Mouse (Mus musculus): ENCODE results near the gene Mnd1.

Gene Mnd1

DNA sequence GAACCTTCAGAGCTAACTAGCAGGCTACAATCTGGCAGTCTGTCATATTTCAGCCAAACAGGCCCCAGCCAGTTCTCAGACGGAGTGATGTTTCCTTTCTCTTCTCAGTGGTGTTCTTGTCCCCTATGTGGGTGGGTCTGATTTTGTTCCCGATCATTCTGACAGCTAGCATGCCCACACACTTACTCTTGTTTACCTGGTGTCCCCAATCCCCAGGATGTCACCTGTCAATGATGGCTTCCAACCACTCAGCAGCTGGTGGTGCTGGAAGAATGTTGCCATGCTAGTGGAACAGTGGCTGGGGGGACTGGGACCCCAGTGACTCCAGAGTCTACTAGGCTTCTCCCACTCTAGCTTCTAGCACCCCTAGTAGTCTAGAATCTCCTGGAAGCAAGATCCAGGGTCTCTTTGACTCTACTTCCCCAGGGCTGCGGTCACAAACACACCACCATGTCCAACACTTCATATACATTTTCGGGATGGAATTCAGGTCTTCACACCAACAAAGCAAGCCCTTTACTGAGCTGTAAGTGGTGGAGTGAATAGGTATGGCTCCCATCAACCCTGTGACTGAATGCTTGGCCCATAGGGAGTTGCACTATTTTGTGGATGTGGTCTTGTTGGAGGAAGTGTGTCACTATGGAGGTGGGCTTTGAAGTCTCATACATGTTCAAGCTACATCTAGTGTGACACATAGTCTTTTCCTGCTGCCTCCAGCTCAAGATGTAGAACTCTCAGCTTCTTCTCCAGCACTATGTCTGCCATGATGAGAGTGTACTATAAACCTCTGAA, 2.2 kb upstream of the Mnd1 start:
- DNase-seq = no peak

DNA sequence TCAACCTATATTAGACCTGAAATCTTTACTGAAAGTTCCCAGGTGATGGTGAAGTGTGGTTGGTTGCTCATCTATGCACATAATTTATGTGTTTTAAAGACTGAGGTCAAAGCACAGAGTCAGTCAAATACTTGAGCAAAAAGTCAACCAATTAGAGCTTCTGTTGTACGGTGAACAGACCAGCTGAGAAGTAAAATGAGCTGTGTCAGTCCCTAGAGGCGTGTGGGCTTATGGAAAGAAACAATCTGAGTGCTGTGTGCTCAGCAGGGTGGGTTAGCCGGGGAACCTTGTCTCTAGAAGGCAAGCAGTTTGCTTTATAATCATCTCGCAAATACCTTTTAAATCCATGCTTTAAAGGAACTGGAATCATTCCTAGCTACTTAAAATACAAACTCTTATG, 1.4 kb upstream of the Mnd1 start:
- no peak for DNase-seq

DNA sequence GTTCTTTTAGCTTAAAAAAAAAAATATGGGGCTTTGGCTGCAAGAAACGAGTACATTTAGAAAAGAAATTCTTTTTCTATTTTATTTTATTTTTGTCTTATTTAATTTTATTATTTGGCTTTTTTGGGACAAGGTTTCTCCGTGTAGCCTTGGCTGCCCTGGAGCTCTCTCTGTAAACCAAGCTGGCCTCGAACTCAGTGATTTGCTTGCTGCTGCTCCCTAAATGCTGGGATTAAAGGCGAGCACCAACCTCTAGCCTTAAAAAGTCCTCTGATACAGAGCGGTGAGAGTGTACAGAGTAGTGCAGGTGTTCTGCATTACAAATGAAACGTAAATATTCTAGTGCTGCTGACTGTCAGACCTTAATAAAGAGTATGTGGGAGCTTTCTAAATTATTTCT, 519 bp upstream of the Mnd1 start:
- no peak for DNase-seq

DNA sequence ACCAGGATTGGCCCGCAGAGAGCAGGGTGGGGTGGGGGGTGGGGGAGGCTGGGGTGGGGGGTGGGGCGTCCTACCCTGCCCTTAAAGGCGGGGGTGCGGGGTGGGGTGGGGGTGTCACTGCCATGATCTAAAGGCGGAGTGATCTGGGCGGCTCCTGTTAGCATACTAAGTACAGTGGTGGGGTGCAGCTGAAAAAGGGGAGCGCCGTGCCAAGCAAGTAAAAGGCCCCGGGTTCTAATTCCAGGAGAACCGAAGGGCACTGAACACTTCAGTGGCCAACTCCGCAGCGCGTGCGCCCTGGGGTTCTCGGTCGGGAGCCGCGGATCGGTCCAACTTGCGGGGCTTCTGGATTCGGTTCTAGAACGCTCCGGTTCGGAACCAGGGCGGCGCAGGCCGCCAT, 440 bp downstream of the Mnd1 start:
- no peak for DNase-seq

DNA sequence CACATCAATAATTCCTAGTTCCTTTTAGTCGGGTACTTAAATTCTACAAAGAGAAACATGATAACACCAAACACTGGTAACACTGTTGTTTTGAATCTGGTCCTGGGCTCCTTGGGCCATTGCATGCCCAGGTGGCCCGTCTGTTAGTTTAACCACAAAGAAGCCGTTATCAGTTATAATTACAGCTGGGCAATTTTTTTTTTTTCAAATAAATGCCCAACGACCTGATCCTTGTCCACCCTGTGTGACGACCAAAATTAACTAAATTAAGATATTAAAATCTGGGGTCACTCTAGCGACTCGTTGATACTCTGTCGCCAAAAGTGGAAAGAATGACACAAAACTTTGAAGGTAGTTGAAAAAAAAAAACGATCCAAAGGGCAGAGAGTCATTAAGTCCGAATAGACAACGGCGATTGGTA, 855 bp downstream of the Mnd1 start:
- no peak for DNase-seq

DNA sequence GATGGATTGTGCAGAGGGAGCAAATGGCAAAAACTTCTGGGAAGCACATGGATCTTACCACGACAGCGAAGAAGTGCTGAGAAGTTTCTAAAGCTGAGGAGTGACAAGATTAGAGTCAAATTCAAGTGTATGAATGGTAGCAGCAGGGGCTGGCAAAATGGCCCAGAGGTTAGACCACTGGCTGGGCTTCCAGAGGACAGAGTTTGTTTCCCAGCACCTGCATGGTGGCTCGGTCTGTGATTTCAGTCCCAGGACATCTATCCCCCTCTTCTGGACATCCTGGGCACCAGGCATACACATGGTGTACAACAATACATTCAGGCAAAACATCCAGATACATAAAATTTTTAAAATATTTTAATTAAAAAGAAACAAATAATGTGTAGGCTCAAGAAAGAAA, 5.8 kb downstream of the Mnd1 start:
- DNase-seq = no peak

DNA sequence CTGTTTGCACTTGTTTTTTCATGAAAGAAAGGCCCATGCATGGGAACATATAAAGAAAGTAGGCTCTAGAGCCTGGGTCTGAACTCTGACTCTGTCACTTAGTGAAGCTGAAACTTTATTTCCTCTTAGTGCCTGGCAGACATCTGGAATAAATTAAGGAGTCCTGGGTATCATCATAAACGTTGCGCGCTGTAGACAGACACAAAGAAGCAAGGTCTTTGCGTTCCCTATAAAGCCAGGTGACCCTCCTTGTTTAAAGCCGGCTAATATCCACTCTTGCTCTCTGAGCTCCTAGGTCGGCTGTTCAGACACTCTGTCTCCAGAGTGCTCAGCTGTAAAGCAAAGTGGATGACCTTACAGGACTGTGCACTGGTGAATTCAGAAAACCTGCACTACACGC, 14.6 kb downstream of the Mnd1 start:
- no peak for DNase-seq

DNA sequence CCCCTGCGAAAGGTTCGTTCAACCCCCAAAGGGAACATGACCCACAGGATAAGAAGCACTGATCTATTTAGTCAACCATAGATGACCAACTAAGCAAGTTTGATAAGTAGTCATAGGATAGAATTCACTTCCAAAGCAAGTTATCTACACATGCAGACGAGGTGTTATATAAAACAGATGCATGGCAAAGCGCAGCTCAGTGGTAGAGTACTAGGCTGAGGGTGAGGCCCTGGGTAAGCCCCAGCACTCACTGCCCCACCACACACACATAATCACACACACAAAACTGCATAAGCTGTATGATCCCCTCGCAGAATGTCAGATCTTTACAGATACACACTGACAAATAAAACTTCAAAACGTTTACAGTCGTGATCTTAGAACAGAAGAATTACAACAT, 19.1 kb downstream of the Mnd1 start:
- DNase-seq = no peak

DNA sequence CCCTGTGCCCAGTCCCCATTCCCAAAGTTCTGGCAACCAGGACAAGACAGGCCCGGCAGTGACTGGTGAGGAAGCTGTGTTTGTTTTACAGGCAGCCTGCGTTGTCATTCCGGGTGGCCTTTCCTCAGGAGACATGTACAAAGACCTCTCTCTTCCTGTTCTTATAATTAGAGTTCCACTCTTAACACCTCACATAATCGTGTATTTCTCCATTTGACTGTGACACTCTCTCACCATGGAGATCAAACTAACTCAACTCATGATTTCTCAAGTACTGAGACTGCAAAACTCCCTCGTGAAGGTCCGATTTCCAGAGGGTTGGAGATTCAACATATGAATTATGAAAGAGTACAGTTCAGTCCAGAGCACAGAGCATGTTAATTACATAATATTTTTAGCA, 19.7 kb downstream of the Mnd1 start:
- no peak for DNase-seq

DNA sequence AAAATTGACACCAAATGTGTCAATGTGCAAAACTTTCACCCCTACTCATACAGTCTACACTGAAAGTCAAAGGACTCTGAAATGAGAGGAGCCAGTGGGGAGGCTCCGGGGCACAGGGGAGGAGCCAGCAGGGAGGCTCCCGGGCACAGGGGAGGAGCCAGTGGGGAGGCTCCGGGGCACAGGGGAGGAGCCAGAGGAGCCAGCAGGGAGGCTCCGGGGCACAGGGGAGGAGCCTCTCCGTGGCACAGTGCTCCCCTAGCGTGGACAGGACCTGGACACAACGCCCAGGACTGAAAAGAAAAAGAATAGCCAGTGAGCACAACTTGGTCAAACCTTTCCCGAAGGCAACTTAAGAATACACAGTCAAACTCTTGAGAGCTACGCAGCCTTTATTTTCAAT, 20.2 kb downstream of the Mnd1 start:
- no peak for DNase-seq

DNA sequence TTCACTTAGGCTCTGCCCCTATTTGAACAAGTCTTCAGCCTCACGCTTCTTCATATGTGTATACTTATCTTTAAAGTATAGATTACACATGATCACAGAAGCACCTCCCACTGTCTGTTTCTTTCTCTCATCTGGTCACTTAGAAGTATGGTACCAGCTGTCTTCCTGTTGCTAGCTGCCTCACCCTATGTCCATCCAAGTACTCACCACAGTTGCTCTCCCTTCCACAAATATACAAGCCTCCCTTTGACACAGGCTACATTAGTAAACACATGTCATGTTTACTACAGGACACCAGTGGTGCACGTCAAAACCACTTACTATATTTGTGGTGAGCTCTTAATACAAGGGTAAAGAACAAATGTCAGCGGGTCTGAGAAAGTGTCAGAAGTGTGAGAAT, 24.2 kb downstream of the Mnd1 start:
- DNase-seq = no peak

DNA sequence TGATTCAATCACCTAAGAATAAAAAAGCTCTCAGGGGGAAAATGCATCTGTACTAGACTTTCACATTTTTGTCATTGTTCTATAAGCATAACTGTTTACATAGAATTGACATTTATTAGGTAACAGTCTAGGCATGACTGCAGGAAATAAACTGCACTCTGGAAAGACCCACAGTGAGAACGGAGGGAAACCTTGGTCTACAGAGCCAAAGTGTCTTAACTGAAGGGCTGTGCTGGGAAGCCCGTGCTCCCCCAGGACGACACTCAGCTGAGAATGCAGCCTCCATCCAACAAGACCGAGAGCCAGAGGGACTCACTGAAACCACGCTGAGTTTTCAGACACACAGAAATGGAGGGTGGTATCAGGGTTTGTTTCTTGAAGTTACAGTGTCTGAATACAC, 24.8 kb downstream of the Mnd1 start:
- no peak for DNase-seq

DNA sequence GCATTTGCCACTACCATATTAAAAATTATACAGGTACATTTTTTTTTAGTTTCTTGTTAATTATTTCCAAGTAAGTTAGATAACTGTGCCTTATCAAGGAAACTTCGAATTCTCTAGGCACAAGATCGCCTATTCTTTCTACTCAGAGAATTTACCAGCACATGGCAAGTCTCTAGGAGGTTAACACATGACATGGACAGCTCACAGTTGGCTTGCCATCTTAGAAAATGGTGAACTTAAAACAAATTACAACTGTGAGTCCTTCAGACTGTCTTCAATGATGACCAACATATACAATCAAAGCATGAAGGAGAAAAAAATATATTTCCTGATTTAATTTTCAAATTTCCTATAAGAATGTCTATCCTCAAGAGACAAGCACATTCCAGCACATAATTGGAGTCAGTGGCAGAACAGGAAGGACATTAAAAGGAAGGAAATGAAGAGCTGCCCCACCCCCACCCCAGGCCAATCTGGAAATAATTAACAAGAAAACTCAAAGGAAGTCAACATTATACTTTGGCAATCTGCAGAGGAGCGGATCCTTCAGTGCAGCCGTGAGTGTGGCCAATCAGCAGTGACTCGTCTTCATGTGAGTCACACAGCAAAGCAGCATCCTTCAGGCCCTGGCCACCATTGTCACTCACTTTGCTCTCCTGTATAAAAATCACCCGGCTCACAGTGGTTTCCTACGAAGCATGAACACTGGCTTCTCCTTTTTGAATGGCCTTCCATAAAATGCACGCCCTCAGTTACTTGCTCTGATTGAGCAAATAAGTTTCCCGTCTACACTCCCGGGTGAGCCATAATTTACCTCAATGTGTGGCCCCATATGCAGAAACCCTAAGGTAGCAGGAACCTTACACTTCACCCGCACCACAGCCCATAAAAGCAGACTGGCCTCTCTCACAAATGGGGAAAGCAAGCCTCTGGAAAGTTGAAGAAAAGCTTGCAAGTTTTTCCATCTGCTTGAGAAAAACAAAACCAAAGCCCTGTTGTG, 26.4 kb downstream of the Mnd1 start:
- no peak for DNase-seq

DNA sequence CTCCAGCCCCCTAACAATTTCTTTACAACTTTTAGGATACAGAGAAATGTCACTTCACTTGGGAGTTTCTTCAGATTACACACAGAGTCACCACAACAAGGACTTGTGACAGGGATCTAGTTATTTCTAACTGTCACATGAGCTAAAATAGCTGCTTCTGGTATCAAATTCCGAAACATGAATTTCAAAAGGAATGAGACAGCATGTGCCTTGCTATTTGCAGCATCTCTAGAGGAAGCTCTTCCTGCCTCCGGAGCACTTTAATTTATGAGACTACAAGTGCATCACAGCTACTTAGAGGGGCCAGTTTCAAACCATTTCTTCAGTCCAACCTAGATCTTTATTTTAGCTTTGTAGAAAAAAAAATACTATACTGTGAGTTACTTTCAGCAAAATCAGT, 28.2 kb downstream of the Mnd1 start:
- no peak for DNase-seq

DNA sequence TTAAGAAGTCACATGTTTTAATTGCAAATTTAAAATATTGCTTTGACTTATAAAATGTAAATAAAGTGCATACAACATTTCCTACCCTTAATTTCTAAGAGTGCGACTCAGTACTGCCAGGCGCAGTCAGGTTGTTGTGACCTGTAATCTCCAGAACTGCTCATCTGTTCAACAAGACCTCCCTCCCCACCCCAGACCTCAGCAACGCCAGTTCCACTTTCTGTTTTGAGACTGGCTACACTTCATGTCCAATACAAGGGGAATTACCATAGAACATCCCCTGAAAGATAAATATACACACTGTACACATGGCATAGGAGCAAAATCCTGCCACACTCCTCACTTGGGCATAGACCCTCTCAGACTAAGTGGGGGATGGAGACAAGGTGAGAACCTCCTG, 28.9 kb downstream of the Mnd1 start:
- DNase-seq = no peak

DNA sequence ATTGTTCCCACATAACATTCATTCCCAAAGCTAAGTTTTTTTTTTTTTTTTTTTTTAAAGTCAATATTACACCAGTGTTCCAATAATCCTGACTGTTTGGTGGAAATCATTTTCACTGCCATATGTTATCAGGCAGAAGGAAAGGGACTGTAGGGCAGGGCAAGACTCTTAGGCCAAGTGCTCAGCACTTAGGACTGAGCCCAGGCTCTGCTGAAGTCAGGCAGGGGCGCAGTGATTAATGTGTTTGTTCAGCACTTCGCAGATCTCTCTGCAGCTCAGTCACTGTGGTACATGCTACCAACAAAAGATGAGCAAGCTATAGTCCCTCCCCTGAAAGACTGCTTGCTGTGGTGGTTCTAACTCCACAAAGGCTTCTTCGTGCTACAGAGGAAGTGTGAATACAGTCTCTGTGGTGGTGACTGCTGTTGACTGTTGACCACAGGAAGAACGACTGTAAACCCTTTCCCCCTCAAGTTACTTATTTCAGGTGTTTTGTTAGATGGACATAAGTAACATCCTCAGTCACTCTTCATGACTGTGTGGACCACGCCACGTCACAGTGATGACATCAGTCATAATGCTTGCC, 29.8 kb downstream of the Mnd1 start:
- no peak for DNase-seq

DNA sequence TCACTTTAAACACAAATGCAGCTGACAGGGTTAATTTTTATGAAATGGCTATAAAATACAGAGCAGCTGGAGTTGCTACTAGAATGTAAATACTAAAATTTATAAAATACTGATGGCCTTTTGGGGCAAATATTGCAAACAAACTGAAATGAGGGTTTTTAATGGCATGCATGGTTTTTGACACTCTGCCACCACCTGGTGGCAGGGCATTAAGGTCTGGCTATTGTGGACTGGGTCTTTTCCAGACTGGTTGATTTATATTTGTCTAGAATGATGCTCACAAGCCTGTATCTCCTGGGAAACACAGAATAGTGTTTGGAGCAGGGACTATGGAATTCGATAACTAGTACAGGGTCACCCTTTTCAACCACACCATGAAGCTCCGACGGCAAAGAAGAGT, 32.1 kb downstream of the Mnd1 start:
- no peak for DNase-seq

DNA sequence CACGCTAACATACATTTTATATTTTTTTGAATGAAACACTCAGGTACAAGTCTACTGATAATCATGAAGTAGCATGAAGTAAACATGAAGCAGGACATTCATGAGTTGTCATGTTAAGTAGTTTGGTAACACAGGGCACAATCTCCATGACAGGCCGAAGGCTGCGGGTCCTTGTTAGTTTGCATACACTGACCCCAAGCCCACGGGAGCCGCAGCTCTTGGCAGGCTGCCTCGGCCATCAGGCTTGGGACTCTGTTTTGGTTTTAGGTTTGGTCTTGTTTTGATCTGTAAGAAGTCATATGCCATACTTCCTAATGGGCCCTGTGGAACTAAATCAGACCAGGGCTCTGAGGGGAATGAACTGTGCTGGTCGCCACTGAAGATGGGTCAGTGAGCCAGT, 36.9 kb downstream of the Mnd1 start:
- DNase-seq = no peak

DNA sequence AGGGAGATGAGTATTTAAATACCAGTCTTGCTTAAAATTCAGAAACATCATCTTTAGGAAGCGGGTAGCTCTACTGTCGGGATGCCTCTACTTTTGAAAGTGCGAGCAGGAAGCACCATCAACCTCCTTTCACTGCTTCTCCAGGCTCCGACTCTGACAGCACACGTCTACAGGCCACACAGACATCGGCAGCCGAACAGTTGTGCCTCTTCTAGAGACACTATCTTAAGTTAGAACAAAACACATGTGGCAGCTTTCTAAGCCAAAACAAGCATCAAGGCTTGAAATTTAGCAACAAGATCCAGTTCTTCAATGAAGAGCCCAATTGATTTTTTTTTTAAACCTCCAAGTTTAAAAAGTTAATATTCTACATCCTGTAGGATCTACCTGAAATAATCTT, 37.4 kb downstream of the Mnd1 start:
- no peak for DNase-seq

DNA sequence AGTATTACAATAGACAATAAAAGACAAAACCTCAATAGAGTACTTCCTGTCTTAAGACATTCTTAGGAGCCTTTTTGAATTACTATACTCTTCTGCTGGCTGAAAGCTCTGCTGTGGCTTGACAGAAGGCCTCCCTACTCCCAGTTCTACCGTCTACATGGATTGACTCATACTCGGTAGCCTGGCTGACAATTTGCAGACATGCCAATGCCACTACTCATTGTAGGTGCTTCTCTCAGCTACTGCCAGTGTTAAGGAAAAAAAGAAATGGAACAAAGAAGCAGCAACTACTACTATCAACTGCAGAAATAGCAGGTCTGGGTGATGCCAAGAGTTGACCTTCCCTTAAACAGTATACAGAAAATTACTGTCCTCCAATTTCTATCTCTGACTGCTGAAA, 47.0 kb downstream of the Mnd1 start:
- no peak for DNase-seq

DNA sequence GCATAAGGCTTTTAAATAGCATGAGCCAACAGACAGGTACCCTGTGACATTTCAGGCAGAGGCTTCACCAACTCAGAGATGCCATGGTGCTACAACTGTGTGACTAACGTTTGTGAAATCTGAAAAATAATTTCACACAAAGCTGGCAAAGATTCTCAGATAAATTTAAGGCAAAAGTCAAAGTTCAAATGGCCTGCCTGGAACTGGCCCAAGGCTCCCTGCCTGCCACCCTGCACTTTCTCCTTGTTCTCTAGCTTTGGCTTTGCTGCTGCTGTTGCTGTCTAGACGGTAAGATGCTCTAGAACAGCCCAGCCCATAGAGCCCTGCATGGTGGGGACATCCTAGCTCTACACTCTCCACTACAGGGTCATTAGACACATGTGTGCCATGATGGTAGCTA, 49.5 kb downstream of the Mnd1 start:
- DNase-seq = no peak

DNA sequence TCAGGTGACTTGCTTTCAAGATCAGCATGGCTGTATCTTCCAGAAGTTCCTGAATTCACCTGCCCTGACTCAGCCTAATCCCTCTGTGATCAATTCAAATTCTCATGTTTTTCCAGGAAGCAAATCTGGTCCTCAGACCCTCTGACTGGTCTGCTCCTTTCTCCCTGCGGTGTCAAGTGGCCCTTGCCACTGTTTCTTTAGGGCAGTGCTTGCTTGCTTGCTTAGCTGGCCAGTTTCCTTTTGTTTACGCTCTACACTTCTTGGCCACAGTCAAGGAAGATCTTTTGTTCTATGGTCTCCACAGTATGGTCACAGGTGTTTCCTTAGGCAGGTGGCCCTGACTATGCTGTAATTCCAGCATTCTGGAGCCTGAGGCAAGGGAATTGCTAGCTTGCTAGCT, 52.0 kb downstream of the Mnd1 start:
- DNase-seq = no peak

DNA sequence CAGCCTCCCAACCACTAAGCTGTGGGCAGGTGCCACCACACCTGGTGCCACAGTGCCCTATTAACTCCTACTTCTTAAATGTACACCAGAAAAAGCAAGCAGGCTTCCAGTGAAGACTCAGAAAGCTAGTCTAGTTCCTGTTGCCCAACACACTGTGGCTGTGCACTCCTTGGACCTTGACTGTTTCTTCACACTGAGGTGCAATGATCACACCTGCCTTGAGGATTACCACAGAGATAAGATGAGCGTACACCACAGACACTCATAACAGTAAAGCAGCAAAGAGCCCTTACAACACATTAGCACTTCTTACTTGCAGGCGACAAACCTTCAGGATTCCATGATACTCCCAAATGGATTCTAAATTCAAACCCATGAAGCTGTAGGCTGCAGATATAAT, 62.7 kb downstream of the Mnd1 start:
- DNase-seq = no peak

DNA sequence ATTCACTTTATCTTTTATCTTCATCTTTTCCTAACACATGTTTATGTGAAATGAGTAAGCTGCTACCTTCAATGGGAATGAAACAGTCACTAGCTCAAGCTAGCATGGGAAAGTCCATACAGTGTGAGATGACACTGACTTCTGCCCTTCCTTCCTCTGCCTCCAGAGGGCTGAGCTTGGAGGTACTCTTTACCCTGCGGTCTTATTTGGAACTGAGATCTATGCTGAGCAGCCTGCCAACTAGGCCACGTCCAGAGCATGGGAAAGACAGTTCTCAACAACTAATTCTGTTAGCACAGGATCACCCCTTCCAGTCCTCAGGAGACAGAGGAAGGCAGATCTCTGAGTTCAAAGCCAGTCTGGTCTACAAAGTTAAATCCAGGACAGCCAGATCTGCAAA, 64.6 kb downstream of the Mnd1 start:
- peak; percentile 10 to 27 for DNase-seq

Measured in cerebellum, adult 18-20 months (tissue).